Mouse (Mus musculus) thymus, postnatal 4 days (tissue): ENCODE results near the gene Syn3.

Source experiments
- DNase-seq: peaks from one replicate; pipeline ENCODE4 v3.0.0; 2021

The Syn3 gene

GRCm38 (mm10) chr10:86367346-86367745, 131.3 kb downstream of the Syn3 start:
- DNase-seq, result no peak

DNA sequence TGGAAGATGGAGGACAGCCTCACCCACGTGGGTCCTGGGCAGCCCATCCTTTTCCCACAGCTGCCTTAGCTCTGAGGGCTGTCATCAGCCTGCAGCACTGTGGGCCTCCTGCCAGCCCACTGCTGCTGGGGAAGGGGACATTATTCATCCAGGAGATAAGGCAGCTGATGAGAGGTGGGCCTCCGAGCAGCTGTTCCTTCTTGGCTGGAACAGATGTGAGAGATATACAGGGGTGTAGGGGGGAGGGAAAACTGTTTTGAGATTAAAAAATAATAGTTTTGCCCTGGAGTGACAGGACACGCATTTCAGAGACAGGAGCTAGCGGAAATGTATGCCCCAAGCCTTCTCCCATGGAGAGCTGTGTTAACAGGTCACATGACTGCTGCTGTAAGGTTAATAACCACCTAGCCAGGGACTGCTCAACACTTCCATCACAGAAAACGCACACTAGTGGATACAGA, 133.0 kb downstream of the Syn3 start:
- DNase-seq, result no peak

GRCm38 (mm10) chr10:86363669-86364309, 134.9 kb downstream of the Syn3 start:
- no peak for DNase-seq

DNA sequence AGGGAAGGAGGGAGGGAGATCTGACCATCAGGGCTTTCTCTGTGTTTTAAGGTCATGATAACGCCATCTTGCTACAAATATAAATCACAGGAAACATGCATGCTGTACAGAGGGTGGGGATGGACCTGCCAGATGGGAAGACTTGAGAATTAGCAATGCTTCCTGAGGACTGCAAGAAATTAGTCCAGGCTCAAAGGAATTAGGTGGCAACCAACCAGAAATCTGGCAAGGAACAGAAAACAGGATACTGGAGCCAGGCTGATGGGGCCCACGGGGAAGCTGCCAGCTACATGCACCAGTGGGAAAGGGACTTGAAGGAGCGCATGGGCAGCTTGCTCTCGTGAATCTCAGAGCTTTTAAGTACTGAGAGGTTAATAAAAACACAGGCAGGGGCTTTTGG, 139.0 kb downstream of the Syn3 start:
- no peak for DNase-seq

GRCm38 (mm10) chr10:86359208-86359607, 139.5 kb downstream of the Syn3 start:
- no peak for DNase-seq

- no peak for DNase-seq
These were observed 140.3 kb downstream of the Syn3 start for GRCm38 (mm10) chr10:86358307-86358975.

- DNase-seq, result peak; percentile 43
These were observed 141.7 kb downstream of the Syn3 start for GRCm38 (mm10) chr10:86356819-86357563.

DNA sequence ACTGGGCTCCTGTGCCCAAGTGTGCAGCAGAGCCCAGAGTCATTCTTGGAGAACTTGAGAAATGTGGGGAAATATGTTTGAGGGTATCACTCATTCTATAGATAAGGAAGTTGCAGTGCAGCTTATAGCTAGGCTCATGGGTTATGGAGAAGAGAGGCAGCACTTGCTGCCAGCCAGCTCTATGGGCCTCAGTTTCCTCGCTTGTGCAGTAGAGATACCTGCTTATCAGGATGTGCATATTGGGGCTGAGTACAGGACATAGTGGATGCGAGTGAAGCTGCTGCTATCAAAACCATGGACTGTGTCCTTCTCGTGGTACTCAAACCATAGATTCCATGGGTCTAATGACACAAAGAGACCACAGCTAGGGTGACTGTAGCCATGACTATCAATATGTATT, 146.2 kb downstream of the Syn3 start:
- no peak for DNase-seq

- no peak for DNase-seq
These were observed 147.4 kb downstream of the Syn3 start for GRCm38 (mm10) chr10:86351287-86351686.

GRCm38 (mm10) chr10:86346235-86346840, 152.4 kb downstream of the Syn3 start:
- no peak for DNase-seq

GRCm38 (mm10) chr10:86345645-86346044, 153.1 kb downstream of the Syn3 start:
- DNase-seq, result no peak

GRCm38 (mm10) chr10:86344654-86345053, 154.0 kb downstream of the Syn3 start:
- no peak for DNase-seq

GRCm38 (mm10) chr10:86343931-86344330, 154.8 kb downstream of the Syn3 start:
- DNase-seq, result no peak

- DNase-seq, result no peak
These were observed 155.3 kb downstream of the Syn3 start for GRCm38 (mm10) chr10:86343362-86343761.

GRCm38 (mm10) chr10:86342713-86343112, 156.0 kb downstream of the Syn3 start:
- DNase-seq, result no peak

- no peak for DNase-seq
These were observed 156.5 kb downstream of the Syn3 start for GRCm38 (mm10) chr10:86342151-86342550.

DNA sequence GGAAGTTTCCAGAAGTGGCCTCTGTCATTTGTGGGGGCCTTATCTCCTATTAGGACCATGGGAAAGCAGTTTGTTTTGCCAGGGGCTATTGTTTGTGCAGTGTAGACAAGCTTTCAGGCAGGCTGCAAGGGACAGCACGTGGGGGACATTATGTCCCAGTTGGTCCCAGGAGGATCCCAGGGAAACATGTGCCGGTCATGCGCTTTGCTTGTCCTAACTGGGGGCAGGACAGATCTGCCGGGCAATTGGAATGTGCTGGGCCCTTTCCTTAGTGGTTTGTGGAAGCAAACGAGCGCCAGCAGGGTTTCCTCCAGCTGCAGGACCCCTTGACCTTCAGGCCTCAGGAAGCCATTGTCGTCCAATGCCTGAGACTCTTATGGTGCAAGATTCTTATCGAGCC, 157.1 kb downstream of the Syn3 start:
- no peak for DNase-seq

DNA sequence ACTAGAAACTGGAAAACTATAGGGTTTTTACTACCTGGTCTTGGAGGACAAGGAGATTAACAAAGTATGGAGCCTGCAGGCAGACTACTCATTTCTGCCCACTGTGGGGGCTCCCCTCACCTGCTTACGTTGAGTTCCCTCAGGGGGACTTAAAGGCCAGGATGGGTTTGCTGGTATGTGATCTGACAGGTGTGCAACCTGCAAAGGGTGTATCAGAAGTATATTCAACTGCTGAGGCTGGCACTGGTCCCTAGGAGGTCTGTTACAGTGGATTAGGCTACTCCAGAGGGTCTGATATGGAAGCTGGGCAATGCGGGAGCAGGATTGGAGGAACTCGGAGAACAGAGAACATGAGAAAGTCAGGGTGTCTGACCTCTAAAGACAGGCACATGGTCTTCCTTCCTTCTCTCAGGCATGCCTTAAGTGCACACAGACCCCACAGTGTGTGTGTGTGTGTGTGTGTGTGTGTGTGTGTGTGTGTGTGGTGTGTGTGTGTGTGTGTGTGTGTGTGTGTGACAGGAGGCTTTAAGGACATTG, 157.6 kb downstream of the Syn3 start:
- no peak for DNase-seq

GRCm38 (mm10) chr10:86340421-86340820, 158.3 kb downstream of the Syn3 start:
- DNase-seq, result no peak

DNA sequence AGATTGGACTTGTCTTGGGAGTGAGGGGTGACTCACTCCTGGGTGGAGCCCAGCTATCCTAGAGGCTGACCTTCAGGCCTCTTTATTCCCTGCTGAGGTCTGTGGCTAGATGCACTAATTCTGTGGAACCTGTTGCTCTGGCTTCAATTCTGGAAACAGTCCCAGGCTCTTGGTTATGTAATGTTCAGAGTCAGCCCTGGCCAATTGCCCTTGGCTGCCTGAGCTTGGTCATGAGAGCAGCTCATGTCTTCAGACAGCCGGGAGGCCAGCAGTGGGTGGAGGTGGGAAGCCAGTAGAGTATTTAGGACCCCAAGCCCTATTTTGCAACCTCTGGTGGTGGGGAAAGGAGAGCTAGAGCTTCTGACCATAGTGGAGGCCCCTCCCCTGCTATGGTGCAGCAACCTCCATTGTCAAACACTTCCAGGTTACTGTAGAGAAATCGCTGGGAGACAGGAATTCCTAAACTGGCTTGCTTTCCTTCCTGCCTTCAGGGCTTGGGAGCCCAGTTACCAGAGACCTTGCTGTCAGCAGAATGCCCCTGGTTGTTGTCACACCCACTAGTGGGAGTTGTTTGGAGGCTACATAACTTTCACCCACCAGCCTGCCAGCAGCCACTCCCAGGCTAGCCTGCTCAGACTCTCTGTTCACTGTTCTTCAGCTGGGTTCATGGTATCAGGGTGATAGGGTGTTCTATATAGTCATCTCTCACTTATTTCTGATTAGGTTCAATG, 158.9 kb downstream of the Syn3 start:
- no peak for DNase-seq

- no peak for DNase-seq
These were observed 159.6 kb downstream of the Syn3 start for GRCm38 (mm10) chr10:86339121-86339520.

DNA sequence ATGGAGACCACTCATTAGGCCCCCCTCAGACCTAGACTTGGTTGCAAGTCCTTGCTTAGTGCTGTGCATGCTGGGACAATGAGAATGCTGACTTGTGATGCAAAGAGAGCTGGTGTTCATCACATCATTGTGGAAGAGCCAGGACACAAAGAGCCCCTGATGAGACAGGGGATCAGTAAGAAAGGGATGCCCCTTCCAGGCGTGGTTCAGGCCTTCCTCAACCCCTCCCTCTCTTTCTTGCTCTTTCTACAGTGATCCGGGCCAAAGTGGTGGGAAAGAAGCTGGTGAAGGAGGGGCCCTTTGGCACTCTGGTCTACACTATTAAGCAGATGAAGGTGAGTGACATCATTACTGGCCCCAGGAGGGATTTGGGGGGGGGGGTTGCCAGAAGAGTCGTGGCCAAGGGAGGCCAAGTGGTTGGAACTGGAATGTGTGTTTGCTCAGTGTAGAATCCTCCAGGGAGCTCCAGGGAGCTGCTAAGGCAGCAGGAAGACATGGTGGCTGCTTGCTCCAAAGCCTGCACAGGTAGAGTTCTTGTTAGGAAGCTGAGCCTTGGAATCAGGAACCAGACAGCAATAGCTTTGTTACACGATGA, 160.5 kb downstream of the Syn3 start:
- DNase-seq, result no peak
